Mouse (Mus musculus) testis, adult 2 months (tissue): ENCODE measurements around the gene Zscan4-ps2. TPM values are rescaled to one million over a fixed set of nuclear protein-coding genes. Genes with fewer than 3 reads are reported as not detected.
"Not testable (repeated sequence)": the region's sequence is repeated elsewhere in the genome, so short reads cannot be mapped to it uniquely, and the experiment has no call there.

ENCODE experiments used
- H3K27ac ChIP-seq: fragments of 200-500 bp; 2 replicates; pipeline ENCODE4 v1.5.1; 2012; ENCODE audit warnings: low read depth, low read length; ENCODE audit not compliant: control insufficient read depth, insufficient read depth
- H3K27me3 ChIP-seq: fragments of 200-500 bp; 2 replicates; pipeline ENCODE4 v1.6.1; 2012; ENCODE audit warnings: mild to moderate bottlenecking, low read length, moderate library complexity; ENCODE audit not compliant: control insufficient read depth, insufficient read depth
- H3K36me3 ChIP-seq: fragments of 200-500 bp; 2 replicates; pipeline ENCODE4 v1.6.1; 2012; ENCODE audit warnings: mild to moderate bottlenecking, low read length; ENCODE audit not compliant: control insufficient read depth, insufficient read depth
- H3K4me1 ChIP-seq: fragments of 200-500 bp; 2 replicates; pipeline ENCODE4 v1.6.1; 2012; ENCODE audit warnings: low read length; ENCODE audit not compliant: control insufficient read depth, insufficient read depth
- H3K4me3 ChIP-seq: fragments of 200-500 bp; 2 replicates; pipeline ENCODE4 v1.5.1; 2012; ENCODE audit warnings: low read depth, mild to moderate bottlenecking, low read length, moderate library complexity, mixed read lengths; ENCODE audit not compliant: control insufficient read depth
- polyA plus RNA-seq: library from polyadenylated mRNA; depleted of rRNA; stranded (reverse); fragments of >200 nt; gene quantifications from 2 replicates; pipeline ENCODE4 v1.2.3, GENCODE M21; 2012; rRNA removed

Gene Zscan4-ps2
- polyA plus RNA-seq: 0.08 TPM in 1 of 2 replicates, not detected in the other

GRCm38 (mm10) chr7:11514010-11514409 lies at the start of gene Zscan4-ps2:
TSS of gene Zscan4-ps2 (plus strand) at chr7:11514310.
- not testable (repeated sequence) for H3K36me3 ChIP-seq, H3K4me1 ChIP-seq, H3K4me3 ChIP-seq, H3K27me3 ChIP-seq, H3K27ac ChIP-seq

Other genes with a start within 250 kb of the Zscan4-ps2 start
- not detected in 2 replicates for gene Zscan4e, start 203.6 kb upstream of the Zscan4-ps2 start, polyA plus RNA-seq
- 0.06 TPM in 1 of 2 replicates, not detected in the other for gene Zscan4f, start 116.4 kb upstream of the Zscan4-ps2 start, polyA plus RNA-seq
- not detected in 2 replicates for gene Zscan4-ps3, start 95.0 kb downstream of the Zscan4-ps2 start, polyA plus RNA-seq
- 0.01 TPM in 1 of 2 replicates, not detected in the other for gene Vmn1r72, start 165.8 kb downstream of the Zscan4-ps2 start, polyA plus RNA-seq
- gene Vmn1r73, start 216.0 kb downstream of the Zscan4-ps2 start, polyA plus RNA-seq: not detected in 2 replicates